Mouse (Mus musculus): ENCODE measurements around the gene Camta1. TPM values are rescaled to one million over a fixed set of nuclear protein-coding genes. Genes with fewer than 3 reads are reported as not detected.

The Camta1 gene
- total RNA-seq, 2 experiments from 2014 or later, result 152 to 172 TPM

GRCm38 (mm10) chr4:151860441-151861331 is 990 bp downstream of the Camta1 start:
- DNase-seq, result peak; percentile 54

GRCm38 (mm10) chr4:151859275-151859674 is 2.4 kb downstream of the Camta1 start:
- DNase-seq, result no peak

- DNase-seq, result no peak
These were observed 7.7 kb downstream of the Camta1 start for GRCm38 (mm10) chr4:151853949-151854348.

GRCm38 (mm10) chr4:151851179-151851578 is 10.5 kb downstream of the Camta1 start:
- DNase-seq, result peak; percentile 76

GRCm38 (mm10) chr4:151842591-151842990 is 19.1 kb downstream of the Camta1 start:
- no peak for DNase-seq

GRCm38 (mm10) chr4:151838518-151838917 is 23.2 kb downstream of the Camta1 start:
- DNase-seq, result no peak

- no peak for DNase-seq
These were observed 25.8 kb downstream of the Camta1 start for GRCm38 (mm10) chr4:151835860-151836259.

- no peak for DNase-seq
These were observed 27.1 kb downstream of the Camta1 start for GRCm38 (mm10) chr4:151834536-151834935.

- DNase-seq, result no peak
These were observed 27.7 kb downstream of the Camta1 start for GRCm38 (mm10) chr4:151833940-151834449.

GRCm38 (mm10) chr4:151827840-151828239 is 33.8 kb downstream of the Camta1 start:
- no peak for DNase-seq

- DNase-seq, result no peak
These were observed 34.3 kb downstream of the Camta1 start for GRCm38 (mm10) chr4:151827356-151827755.

- DNase-seq, result no peak
These were observed 37.7 kb downstream of the Camta1 start for GRCm38 (mm10) chr4:151823963-151824362.

GRCm38 (mm10) chr4:151822986-151823385 is 38.7 kb downstream of the Camta1 start:
- no peak for DNase-seq

GRCm38 (mm10) chr4:151817981-151818766 is 43.5 kb downstream of the Camta1 start:
- no peak for DNase-seq

- no peak for DNase-seq
These were observed 48.0 kb downstream of the Camta1 start for GRCm38 (mm10) chr4:151813711-151814110.

- DNase-seq, result no peak
These were observed 56.0 kb downstream of the Camta1 start for GRCm38 (mm10) chr4:151805685-151806084.

GRCm38 (mm10) chr4:151805046-151805445 is 56.6 kb downstream of the Camta1 start:
- DNase-seq, result no peak

- no peak for DNase-seq
These were observed 57.5 kb downstream of the Camta1 start for GRCm38 (mm10) chr4:151804208-151804607.

GRCm38 (mm10) chr4:151798630-151799029 is 63.0 kb downstream of the Camta1 start:
- no peak for DNase-seq

GRCm38 (mm10) chr4:151793694-151794093 is 68.0 kb downstream of the Camta1 start:
- DNase-seq, result no peak

- no peak for DNase-seq
These were observed 74.5 kb downstream of the Camta1 start for GRCm38 (mm10) chr4:151786946-151787705.

- no peak for DNase-seq
These were observed 81.2 kb downstream of the Camta1 start for GRCm38 (mm10) chr4:151780511-151780910.
